Mouse (Mus musculus) myocyte (in vitro differentiated cells): ENCODE results near the gene Wdr95.

Source experiments
- CEBPB ChIP-seq: IDR thresholded peaks from 2 replicates; pipeline ENCODE4 v1.6.1; 2011; ENCODE audit warnings: mild to moderate bottlenecking, moderate library complexity; ENCODE audit not compliant: poor library complexity, insufficient read depth, severe bottlenecking
- E2F4 ChIP-seq: IDR thresholded peaks from one replicate; pipeline ENCODE4 v1.6.1; 2011; ENCODE audit warnings: mild to moderate bottlenecking, control low read depth, moderate library complexity; ENCODE audit not compliant: insufficient read depth
- MAX ChIP-seq: IDR thresholded peaks from one replicate; pipeline ENCODE4 v1.6.1; 2011; ENCODE audit warnings: low read depth, mild to moderate bottlenecking, control low read depth
- MYOD1 ChIP-seq, 3 experiments: IDR thresholded peaks; one replicate each; pipeline ENCODE4 v1.6.1; 2011; ENCODE audit warnings: control low read depth in 2 of 3, low read depth in 2 of 3, mild to moderate bottlenecking in 2 of 3, moderate library complexity in 1 of 3; ENCODE audit not compliant: insufficient read length in 2 of 3, control insufficient read depth in 1 of 3
- POLR2A ChIP-seq: IDR thresholded peaks from one replicate; pipeline ENCODE4 v1.6.1; 2011; ENCODE audit warnings: low read depth, mild to moderate bottlenecking, control low read depth, moderate library complexity; ENCODE audit not compliant: insufficient read length
- POLR2AphosphoS2 ChIP-seq: IDR thresholded peaks from one replicate; pipeline ENCODE4 v1.6.1; 2011; ENCODE audit warnings: low read depth, control low read depth; ENCODE audit not compliant: insufficient read length
- REST ChIP-seq: IDR thresholded peaks from one replicate; pipeline ENCODE4 v1.6.1; 2011; ENCODE audit warnings: mild to moderate bottlenecking, control low read depth, moderate library complexity; ENCODE audit not compliant: insufficient read depth, insufficient read length
- SRF ChIP-seq: IDR thresholded peaks from one replicate; pipeline ENCODE4 v1.6.1; 2011; ENCODE audit warnings: low read depth; ENCODE audit not compliant: control insufficient read depth, insufficient read length
- TCF12 ChIP-seq: IDR thresholded peaks from one replicate; pipeline ENCODE4 v1.6.1; 2011; ENCODE audit warnings: mild to moderate bottlenecking, control low read depth; ENCODE audit not compliant: poor library complexity, insufficient read depth, severe bottlenecking
- TCF3 ChIP-seq: IDR thresholded peaks from one replicate; pipeline ENCODE4 v1.6.1; 2011; ENCODE audit warnings: low read depth, control low read depth; ENCODE audit not compliant: insufficient read length
- USF1 ChIP-seq: IDR thresholded peaks from one replicate; pipeline ENCODE4 v1.6.1; 2011; ENCODE audit warnings: low read depth, mild to moderate bottlenecking, control low read depth, moderate library complexity

GRCm38 (mm10) chr5:149637306-149637705 is 108.8 kb downstream of the Wdr95 start:
- TF ChIP-seq USF1 (no peak), MYOD1 (IDR thresholded peaks at IDR 0.05; ENCODE audit: control insufficient read depth in 1 of 3, insufficient read length in 2 of 3, low read depth in 2 of 3) (no peak), POLR2A (no peak), E2F4 (no peak), TCF12 (no peak), MAX (no peak), REST (no peak), CEBPB (no peak), POLR2AphosphoS2 (no peak), SRF (no peak), TCF3 (no peak)
